Mouse (Mus musculus) spleen, adult 2 months (tissue): ENCODE data around the gene Notum.

Experiments used
- CTCF ChIP-seq: fragments of 200-500 bp; IDR thresholded peaks from 2 replicates; pipeline ENCODE4 v1.5.1; 2011; ENCODE audit warnings: mild to moderate bottlenecking, inconsistent platforms; ENCODE audit not compliant: insufficient read depth, insufficient read length, insufficient replicate concordance; ENCODE audit errors: extremely low read depth
- POLR2A ChIP-seq: fragments of 200-500 bp; IDR thresholded peaks from 2 replicates; pipeline ENCODE4 v1.6.1; 2011; ENCODE audit warnings: low read depth, low read length, inconsistent platforms

- no peak for TF ChIP-seq POLR2A
- TF ChIP-seq CTCF: no peak
Observed at GRCm38 (mm10) chr11:120618619-120619535, 42.1 kb downstream of the Notum start.
